Mouse (Mus musculus): ENCODE measurements at regions not wholly inside any gene's neighbourhood (a gene's known extent, or its start where the extent isn't known, plus 50 kb on each side); places are given as distances from the start of the nearest gene placed in this dataset.
A peak's percentile ranks its signal among the peaks of the same experiment; 100 is the strongest.
"Not testable (repeated sequence)": the region's sequence is repeated elsewhere in the genome, so short reads cannot be mapped to it uniquely, and the experiment has no call there.

- not testable (repeated sequence) for DNase-seq (ENCODE audit: low spot score in 2 of 2)
These were observed 197.9 kb downstream of the Samd9l start for GRCm38 (mm10) chr6:3201507-3201906.

- DNase-seq (ENCODE audit: low spot score in 2 of 2): no peak
These were observed 198.3 kb downstream of the Samd9l start for GRCm38 (mm10) chr6:3201107-3201506.

GRCm38 (mm10) chr6:3200586-3200985 lies 198.8 kb downstream of the Samd9l start:
- peak; percentile 55 to 71 for DNase-seq (ENCODE audit: low spot score in 2 of 2)

GRCm38 (mm10) chr6:3192424-3192820 lies 206.9 kb downstream of the Samd9l start:
- not testable (repeated sequence) for DNase-seq (ENCODE audit: low spot score in 2 of 2)

- not testable (repeated sequence) for DNase-seq (ENCODE audit: low spot score in 2 of 2)
These were observed 207.5 kb downstream of the Samd9l start for GRCm38 (mm10) chr6:3191695-3192423.

GRCm38 (mm10) chr6:3183819-3184199 lies 215.6 kb downstream of the Samd9l start:
- peak in 1 of 2 experiments; percentile 36 for DNase-seq (ENCODE audit: low spot score in 2 of 2)

- DNase-seq (ENCODE audit: low spot score in 2 of 2): peak; percentile 24 to 28
These were observed 216.2 kb downstream of the Samd9l start for GRCm38 (mm10) chr6:3182889-3183818.

GRCm38 (mm10) chr6:3182424-3182841 lies 216.9 kb downstream of the Samd9l start:
- DNase-seq (ENCODE audit: low spot score in 2 of 2): peak in 1 of 2 experiments; percentile 9

GRCm38 (mm10) chr6:3179603-3180348 lies 219.6 kb downstream of the Samd9l start:
- DNase-seq (ENCODE audit: low spot score in 2 of 2): not testable (repeated sequence)

GRCm38 (mm10) chr6:3169479-3169878 lies 229.9 kb downstream of the Samd9l start:
- DNase-seq (ENCODE audit: low spot score in 2 of 2): not testable (repeated sequence)

- not testable (repeated sequence) for DNase-seq (ENCODE audit: low spot score in 2 of 2)
These were observed 233.2 kb downstream of the Samd9l start for GRCm38 (mm10) chr6:3166149-3166548.

- DNase-seq (ENCODE audit: low spot score in 2 of 2): not testable (repeated sequence)
These were observed 247.5 kb downstream of the Samd9l start for GRCm38 (mm10) chr6:3151901-3152300.

- not testable (repeated sequence) for DNase-seq (ENCODE audit: low spot score in 2 of 2)
These were observed 261.5 kb downstream of the Samd9l start for GRCm38 (mm10) chr6:3137823-3138222.

- DNase-seq (ENCODE audit: low spot score in 2 of 2): not testable (repeated sequence)
These were observed 265.6 kb downstream of the Samd9l start for GRCm38 (mm10) chr6:3133763-3134162.

GRCm38 (mm10) chr6:3116296-3116695 lies 283.1 kb downstream of the Samd9l start:
- not testable (repeated sequence) for DNase-seq (ENCODE audit: low spot score in 2 of 2)
